Mouse (Mus musculus) left cerebral cortex, postnatal 4 days (tissue): ENCODE results near the gene Pts. TPM values are rescaled to one million over a fixed set of nuclear protein-coding genes. Genes with fewer than 3 reads are reported as not detected.

Source experiments
- DNase-seq: peaks from one replicate; pipeline ENCODE4 v3.0.0-alpha.2; 2022
- intact Hi-C: fragments of 180-260 bp; cut with DNase I; formaldehyde crosslinking; loops from one replicate; pipeline ENCODE4 v1.15.1; 2025
- total RNA-seq, 2 experiments: library from RNA; stranded (reverse); gene quantifications; 2 replicates each; pipeline ENCODE4 v1.2.3; 2021

Pts gene
- 10 to 100 TPM; 40.7 to 42.0 TPM for total RNA-seq

DNA sequence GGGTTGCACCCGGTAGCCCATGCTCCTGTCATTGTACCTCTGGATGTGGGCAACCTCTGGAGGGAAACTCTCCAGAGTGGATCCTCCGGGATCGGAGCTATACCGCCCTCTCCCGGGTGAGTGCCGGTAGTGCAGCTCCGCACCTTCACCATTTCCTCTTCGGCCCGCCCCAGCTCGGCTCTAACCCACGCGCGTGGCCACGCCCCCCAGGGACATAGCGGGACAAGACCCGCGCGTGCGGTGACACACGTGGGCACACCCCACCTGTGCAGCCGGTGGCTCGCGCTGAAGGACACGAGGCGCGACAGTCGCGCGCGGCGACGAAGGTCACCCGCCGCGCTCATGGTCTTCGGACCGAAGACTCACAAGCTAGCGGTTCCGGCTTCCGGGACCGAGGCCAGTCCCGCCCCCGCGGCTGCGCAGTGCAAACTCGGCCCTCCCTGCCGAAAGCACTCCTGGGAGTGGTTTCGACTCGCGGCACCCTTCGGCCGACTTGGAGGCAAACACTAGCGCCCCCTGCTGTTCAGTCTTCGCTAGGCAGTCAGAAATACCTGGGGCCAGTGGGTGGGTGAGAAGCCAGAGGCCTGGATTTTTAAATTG is at the start of gene Pts:
Gene Pts (minus strand): TSS at position 432 of the 600 bp plus-strand sequence.
- intact Hi-C loops, result loop anchor here (5.0 kb wide), 1 partner anchor 66 kb away; no protein-coding TSS in a partner anchor
- peak; percentile 99 for DNase-seq

DNA sequence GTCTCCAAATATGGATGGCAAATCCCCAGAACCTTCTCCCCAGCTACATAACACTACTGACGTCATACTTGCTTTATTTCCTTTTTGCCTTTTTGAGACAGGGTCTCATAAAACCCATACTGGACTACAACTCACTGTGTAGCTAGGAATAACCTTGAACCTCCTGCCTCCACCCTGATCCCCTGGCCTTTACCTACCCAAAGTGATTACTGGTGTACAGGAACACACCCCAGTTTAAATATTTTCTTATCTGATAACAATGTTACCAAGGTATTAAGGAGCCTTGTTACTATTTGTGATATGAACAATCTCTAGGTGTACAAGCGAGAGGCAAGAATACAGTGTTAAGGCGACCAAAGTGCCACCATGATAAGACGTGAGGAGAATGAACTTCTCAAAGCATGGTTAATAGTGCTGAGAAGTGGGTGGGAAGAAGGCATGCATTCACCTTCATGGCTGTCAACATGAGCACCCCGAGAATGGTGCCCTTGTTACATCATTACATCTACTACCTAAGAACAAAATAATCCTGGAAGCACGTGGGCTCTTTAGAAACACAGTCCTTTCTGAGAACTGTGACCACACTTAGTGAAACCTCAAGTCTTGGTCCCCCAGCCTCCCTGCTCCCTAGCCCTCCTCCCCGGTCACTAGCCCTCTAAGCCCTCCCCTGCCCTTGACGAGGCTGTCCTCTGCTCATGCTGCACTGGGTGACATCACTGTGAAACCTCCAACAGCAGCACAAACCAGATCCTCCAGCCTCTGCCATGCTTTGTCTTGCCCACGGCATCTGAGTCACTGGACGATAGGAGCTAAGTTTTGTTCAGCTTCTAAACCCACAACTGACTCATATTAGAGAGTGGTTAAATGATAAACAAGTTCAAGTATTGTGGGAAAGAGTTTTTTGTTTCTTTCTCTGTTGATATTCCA is 41.3 kb upstream of the Pts start:
- intact Hi-C loops, result no loop called here
- DNase-seq, result no peak

DNA sequence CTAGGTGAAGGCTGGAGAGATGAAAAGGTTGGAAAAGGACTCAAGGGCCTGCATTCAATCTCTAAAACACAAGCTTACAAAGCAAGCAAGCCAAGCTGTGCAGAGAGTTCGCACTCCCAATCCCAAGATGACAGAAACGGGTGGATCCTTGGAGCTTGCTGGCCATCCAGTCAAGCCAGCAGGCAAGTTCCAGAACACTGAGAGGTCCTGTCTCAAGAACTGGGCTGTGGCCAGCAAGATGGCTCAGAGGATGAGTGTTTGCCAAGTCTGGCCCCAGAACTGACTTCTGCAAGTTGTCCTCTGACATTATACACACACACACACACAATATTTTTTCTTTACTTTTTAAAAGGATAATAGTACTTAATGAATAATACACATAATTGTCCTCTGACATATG is 39.4 kb upstream of the Pts start:
- DNase-seq, result no peak
- intact Hi-C loops, result no loop called here

DNA sequence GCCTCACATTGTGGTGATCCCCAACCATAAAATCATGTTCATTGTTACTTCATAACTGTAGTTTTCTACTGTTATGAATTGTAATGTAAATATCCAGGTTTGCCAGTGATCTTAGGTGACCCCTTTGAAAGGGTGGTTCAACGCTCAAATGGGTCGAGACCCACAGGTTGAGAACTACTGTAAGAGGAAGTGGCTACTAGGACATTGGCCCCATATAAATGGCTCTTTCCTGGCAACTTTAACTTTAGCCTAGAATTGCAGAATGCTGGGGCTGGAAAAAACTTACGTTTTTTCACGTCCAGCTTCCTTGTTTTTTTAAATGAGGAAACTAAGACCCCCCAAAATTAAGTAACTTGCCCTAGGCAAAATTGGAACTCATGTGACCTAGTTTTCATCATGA is 38.8 kb upstream of the Pts start:
- intact Hi-C loops, result no loop called here
- no peak for DNase-seq

DNA sequence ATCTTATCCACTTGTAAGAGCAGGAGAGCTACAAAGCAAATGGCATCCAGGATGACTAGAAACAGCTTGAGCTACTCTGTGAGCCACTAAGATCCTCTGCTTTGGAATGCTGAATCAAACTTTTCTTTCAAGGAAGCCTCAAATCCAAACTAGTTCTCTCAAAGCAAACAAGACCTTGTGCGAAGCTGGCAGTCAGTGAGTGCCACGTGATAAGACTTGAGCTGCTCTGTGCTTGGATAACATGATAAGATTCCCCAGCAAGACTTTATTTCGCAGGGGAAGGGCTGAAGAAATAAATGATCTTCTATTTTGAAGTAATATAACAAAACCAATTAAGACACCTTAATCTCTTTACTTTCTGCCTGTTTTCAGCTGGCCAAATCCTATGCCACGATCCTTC is 37.4 kb upstream of the Pts start:
- intact Hi-C loops, result no loop called here

DNA sequence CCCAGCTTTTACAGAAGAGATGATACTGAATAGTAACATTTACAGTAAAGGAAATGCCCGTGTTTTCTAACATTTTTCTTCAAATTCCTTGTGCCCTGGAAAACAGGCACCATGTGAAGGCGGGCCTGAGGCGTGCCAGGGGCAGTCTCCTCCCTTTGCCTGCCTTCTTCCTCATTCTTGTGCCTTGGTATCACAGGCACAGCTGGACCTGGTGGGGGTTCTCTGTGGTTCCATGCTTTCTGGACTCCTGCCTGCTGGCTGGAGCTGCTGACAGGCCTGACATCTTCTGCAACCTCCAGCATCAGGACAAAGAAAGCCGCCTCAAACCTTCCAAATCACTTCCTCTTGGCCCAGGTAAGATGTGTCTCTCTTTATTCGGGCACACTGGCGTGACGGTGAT is 36.6 kb upstream of the Pts start:
- DNase-seq, result peak; percentile 58
- intact Hi-C loops, result no loop called here

More for the DNA sequence above, 37.4 kb upstream of the Pts start:
- DNase-seq, result no peak

DNA sequence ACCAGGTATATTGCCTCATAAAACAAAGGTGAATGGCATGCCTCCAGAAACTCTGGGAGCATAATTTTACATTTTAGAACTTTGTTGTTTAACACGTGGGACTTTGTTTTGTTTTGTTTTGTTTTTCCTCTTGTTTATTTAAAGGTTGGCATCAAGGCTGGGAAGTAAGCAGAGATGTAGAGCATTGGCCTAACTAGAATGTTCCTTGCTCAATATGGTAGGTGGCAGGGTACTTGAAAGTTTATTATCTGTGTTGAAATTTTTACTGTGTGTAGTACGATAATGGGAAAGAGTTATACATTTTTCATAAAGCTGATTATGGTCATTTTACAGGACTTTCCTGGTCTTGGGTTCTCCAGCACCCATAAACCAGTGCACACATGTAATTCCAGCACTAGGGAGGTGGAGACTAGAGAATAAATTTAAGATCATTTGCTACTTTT is 33.4 kb upstream of the Pts start:
- intact Hi-C loops, result no loop called here

DNA sequence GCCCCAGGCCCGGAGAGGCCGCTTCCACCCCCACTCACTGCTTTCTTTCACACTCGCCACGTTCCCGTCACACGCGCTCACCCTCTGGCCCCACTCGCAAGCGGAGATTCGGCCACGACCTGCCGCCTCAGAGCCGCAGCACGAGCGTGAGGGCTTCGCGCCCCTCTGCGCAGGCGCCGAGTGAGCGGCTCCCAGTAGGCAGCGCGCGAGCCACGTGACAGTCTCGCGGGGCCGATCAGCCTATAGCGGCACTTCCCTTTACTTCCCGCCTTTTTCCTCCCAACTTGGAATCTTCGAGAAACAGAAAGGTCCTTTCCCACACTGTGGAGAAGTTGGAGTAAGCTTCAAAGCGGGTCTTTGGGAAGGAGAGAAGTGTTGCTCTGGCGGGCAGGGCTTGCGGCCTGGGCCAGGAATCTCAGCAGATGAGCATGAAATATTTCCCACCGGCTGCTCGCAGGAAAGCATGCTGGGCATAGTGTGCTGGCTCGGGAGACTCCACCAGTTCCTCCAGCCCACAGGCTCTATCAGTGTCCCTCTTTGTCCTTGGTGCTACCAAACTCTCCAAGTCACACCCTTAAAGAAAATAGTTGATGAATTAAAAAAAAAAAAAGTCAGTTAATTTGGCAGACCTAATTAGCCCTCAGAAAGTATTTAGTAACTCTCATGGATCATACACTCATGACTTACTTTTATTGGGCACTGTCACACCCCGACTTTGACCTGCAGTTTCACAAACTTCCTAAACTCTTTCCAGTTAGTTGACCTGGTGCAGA is 32.8 kb upstream of the Pts start, which contains the start of gene Tex12:
Gene Tex12 (minus strand): TSS at position 181 of the 773 bp plus-strand sequence.
- DNase-seq, result no peak
- intact Hi-C loops, result no loop called here

More for the DNA sequence above, 33.4 kb upstream of the Pts start:
- no peak for DNase-seq

DNA sequence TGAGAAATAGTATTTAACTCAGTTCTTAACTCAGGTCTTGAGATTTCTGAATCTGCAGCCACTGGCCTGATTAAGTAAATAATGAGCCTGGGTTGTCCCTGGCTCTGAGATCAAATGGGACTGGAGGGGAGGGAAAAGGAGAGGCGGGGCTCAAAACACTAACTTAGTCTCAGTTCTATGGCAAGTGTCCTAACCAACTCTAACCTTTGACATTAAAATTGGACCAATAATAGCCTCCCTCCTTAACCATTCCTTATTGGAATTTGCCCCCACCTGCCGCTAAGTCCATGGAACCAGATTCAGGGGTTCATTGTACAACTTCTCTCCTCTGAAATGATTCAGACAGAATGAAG is 26.5 kb upstream of the Pts start, which contains the start of gene Bco2:
Gene Bco2 (minus strand): TSS at position 88 of the 353 bp plus-strand sequence.
- intact Hi-C loops, result no loop called here
- no peak for DNase-seq

DNA sequence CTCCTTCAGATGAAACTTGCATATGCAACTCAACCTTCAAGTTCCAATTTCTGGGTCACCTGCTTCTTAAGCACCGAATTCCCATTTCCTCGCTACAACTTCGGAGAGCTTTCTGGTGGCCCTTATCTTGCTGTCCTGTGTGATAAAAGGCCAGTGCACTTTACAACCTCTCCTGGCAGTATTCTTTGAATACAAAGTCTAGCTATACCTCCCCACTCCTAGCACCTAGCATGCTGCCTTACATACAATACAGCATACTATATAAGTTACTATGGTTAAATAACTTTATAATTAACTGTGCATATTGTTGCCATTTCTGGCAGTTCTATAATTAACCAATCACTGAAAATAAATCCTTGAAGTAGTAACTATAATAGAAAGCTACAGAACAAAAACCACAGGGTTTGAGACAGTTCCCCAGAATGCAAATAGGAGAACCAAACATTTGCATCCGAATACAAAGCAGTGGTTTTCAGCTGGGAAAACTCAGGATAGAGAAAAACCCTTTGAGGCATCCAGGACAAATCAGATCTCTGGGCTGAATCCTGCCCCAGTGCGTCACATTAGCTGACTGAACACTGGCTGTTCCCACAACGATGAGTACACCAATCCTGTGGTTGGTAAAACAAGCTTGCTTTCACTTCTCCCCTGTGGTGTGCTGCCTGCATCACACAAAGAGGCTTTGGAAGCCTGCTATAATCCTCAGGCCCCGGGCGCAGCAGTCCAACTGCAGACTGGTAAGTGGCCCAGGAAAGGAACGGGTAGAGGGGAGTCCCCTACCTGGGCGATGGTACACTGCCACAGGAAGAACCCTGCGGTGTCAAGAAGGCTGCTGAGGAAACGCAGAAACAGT is 25.9 kb upstream of the Pts start, which contains the start of gene Il18:
Gene Il18 (plus strand): TSS at position 587 of the 853 bp plus-strand sequence.
- intact Hi-C loops, result no loop called here

DNA sequence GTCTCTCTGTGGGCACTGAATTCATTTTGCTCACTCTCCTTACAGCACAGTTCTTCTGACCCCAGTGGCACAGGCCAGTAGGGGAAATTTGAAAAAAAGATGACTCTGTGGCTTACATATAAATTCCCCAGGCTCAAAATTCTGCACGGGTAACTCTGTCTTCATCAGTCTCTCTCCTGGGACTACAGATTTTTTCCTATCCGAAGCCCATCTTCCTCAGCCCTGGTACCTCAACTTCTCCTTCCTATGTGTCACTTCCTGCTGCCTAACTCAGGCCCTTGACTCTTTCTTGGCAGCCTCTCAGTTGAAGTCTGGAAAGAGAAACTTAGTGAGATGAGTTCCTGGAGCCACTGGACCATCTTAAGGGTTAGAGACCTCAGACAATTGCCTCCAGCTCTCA is 25.0 kb upstream of the Pts start:
- intact Hi-C loops, result no loop called here
- DNase-seq, result no peak

More for the DNA sequence above, 25.9 kb upstream of the Pts start, which contains the start of gene Il18:
- peak; percentile 41 for DNase-seq

DNA sequence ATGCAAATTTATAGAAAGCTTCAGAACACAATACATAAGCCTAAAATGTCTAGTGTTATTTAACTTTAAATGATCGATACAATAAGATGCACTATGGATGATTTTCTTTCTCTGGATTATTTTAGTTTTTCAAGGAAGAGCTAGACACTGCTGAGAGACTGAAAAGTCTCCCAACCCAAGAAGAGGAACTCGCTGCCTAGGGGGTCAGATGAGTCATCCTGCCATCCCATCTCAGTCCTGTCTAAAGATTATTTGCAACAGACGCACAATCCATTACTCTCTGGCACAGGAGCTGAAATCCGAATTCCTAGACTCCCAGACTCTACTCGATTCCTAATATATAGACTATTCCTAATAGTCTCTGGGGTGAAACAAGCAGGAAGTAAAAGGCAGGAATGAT is 23.7 kb upstream of the Pts start:
- intact Hi-C loops, result no loop called here
- DNase-seq, result no peak

DNA sequence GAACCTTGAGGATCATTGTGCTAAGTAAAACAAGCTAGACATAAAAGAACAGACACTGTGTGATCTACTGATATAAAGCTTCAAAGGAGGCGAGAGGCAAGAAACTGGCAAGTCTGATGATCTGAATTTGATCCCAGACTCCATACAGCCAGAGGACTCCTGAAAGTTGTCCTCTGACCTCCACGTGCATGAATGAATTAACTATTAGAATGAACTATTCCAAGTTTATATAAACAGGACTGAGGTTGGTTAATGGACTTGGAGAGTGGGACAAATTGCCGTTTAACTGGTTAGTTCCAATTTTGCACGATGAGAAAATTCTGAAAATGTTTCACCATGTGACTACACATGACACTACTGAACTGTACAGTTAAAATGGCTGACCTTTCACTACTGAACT is 20.4 kb upstream of the Pts start:
- no peak for DNase-seq
- intact Hi-C loops, result no loop called here

DNA sequence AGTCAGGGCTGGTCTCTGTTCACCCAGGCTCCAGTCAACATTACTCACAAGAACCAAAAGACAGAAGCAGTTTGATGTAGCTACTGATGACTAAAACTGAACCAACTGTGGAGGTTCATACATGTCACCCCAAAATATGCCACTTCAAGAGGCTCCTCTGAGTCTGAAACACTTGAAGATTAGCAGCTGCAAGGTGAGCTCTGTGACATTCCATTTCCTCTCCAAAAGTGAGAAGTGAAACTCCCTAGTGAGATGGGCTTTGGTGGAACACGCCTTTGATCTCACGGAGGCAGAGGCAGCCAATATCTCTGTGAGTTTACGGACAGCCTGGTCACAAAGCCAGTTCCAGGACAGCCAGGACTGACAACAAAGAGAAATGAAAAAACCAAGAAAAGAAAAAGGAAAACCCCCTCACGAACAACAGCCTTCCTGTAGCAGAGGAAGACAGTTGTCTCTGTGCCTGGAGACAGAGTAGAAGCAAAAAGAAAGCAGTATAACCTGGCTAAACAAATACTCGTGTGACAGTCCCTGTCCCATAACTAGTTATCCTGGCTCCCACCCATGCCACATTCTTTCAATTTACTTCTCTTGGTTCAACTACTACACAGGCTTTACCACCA is 19.4 kb upstream of the Pts start:
- no peak for DNase-seq
- intact Hi-C loops, result no loop called here

DNA sequence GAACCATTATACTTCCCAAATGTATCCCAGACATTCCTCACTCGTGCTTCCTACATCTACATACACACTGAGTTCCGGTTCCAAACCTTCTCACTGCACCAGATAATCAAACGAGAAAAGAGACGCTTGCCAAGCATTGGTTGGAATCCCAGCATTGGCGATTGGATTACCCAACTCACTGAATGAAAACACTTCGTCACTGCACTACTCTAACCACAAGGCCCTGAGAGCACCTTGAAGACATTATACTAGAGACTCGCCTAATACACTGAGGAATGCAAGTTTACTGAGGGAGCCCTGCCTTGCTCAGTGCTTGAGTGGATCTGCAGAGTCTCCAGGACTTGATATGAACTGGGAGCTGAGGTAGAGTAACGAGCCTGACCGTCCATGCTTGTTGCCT is 13.9 kb upstream of the Pts start:
- no peak for DNase-seq
- intact Hi-C loops, result no loop called here

DNA sequence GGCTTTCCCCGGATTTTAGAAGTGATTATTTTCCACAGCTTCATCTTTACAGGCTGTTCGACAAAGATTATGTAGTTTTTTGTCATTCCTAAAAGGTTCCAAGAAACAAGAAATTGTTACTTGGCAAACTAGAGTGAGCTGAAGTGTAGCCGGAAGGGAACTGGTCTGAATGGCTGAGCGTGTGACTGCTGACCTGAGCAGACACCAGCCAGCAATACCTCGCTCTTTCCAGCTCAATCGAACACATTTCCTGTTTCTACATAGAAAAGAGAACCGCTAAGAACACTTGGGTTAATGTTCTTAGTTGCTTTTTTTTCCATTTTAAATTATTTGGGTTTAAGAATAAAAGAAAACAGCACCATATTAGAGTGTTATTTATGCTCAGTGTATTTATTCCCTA is 11.6 kb upstream of the Pts start:
- no peak for DNase-seq
- intact Hi-C loops, result no loop called here

DNA sequence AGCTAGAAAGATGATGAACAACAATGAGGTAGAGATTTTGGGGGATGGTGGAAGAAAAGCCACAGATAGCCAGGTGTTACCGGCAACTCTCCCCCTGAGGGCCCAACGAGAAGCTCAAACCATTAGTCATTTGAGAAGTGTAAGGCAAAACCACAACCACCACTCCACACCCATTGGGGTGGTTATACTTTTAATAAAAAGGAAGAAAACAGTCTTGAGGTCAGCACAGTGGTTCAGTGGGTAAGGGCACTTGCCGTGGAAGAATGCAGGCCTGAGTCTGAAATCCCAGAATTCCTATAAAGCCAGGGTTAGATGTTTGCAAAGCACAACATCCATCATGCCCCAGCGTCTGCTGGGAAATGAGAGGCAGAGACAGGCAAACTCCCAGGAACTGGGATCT is 8.8 kb upstream of the Pts start:
- intact Hi-C loops, result no loop called here

DNA sequence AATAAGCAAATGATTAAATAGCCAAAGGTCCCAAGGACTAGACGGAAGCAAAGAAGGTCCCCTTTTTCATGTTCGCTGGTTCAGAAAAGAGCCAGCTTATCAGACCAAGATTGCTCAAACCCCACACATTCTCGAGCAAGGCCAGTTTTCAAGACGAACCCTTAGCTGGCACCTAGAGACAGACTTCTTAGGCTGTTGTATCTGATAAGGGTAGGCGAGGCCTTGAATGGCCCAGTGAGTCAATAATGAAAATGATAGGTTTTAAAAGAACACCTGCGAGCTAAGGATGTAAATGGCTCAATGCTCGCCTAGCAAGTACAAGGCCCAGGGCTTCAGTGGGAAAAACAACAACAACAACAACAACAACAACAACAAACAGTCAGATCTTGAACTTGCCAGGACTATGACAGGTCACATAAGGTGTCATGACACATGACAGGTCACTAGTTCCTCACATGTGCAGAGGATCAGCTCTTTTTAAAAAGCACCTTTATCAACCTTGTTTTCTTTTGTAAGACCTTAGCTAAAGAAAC is 8.1 kb upstream of the Pts start:
- intact Hi-C loops, result no loop called here
- DNase-seq, result no peak

More for the DNA sequence above, 8.8 kb upstream of the Pts start:
- DNase-seq, result no peak

DNA sequence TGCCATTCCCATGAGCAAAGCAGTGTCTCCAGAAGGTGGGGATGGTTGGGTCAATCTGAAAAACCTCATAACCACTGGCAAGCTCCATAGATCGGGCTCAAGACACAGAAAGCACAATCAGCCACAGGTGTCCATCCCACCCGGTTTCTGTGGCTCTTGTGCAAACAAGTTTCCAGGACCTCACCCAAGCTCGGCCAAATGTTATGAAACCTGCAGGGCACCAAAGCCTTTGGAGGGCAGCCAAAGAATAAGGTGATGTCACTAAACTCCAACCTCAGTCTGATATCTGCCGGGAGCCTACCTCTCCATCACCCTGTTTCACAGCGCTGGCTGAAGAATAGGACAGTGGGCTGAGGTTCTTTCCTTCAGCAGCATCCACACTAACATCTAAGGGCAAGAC is 7.4 kb upstream of the Pts start:
- no peak for DNase-seq
- intact Hi-C loops, result no loop called here
